Mouse (Mus musculus) hindbrain, embryonic 11.5 days (tissue): ENCODE measurements at regions not wholly inside any gene's neighbourhood (a gene's known extent, or its start where the extent isn't known, plus 50 kb on each side); places are given as distances from the start of the nearest gene placed in this dataset.

Experiments
- ATAC-seq: fragments of 200-750 bp; cut with Nextera tagmentation; 2 replicates; pipeline ENCODE4 v1.8.0; 2017; ENCODE audit warnings: mild to moderate bottlenecking, moderate TSS enrichment, moderate library complexity; ENCODE audit not compliant: low FRiP score
- DNase-seq: peaks from one replicate; pipeline ENCODE4 v3.0.0-alpha.2; 2015; ENCODE audit warnings: low spot score
- H3K27ac ChIP-seq: fragments of 300-500 bp; sonication (generic); 2 replicates; pipeline ENCODE4 v1.5.1; 2014; ENCODE audit warnings: mild to moderate bottlenecking, low read depth, low read length
- H3K27me3 ChIP-seq: fragments of 300-500 bp; sonication (generic); 2 replicates; pipeline ENCODE4 v1.6.1; 2014; ENCODE audit warnings: mild to moderate bottlenecking, low read length, moderate library complexity, mixed read lengths; ENCODE audit not compliant: control insufficient read depth, insufficient read depth
- H3K36me3 ChIP-seq: fragments of 300-500 bp; sonication (generic); 2 replicates; pipeline ENCODE4 v1.6.1; 2014; ENCODE audit warnings: mild to moderate bottlenecking, low read length, moderate library complexity, mixed read lengths; ENCODE audit not compliant: control insufficient read depth, insufficient read depth
- H3K4me1 ChIP-seq: fragments of 300-500 bp; sonication (generic); replicated peaks from 2 replicates; pipeline ENCODE4 v1.6.1; 2014; ENCODE audit warnings: low read length, mixed read lengths; ENCODE audit not compliant: control insufficient read depth, insufficient read depth
- H3K4me2 ChIP-seq: fragments of 300-500 bp; sonication (generic); replicated peaks from 2 replicates; pipeline ENCODE4 v1.6.1; 2014; ENCODE audit warnings: mild to moderate bottlenecking, low read depth, low read length
- H3K4me3 ChIP-seq: fragments of 300-500 bp; sonication (generic); 2 replicates; pipeline ENCODE4 v1.5.1; 2014; ENCODE audit warnings: low read depth, low read length
- H3K9ac ChIP-seq: fragments of 300-500 bp; sonication (generic); 2 replicates; pipeline ENCODE4 v1.6.1; 2014; ENCODE audit warnings: low read depth, low read length
- H3K9me3 ChIP-seq: fragments of 300-500 bp; sonication (generic); 2 replicates; pipeline ENCODE4 v1.6.1; 2016; ENCODE audit warnings: low read length; ENCODE audit not compliant: control insufficient read depth
- WGBS: fragments of 180-500 bp; shearing (Covaris S2); extraction: QIAGEN DNeasy Blood & Tissue Kit; methylation state at CpG from one replicate; pipeline ENCODE4 v1.1.7; 2014; 5-methylcytosine and 5-hydroxymethylcytosine counted together

- no peaks in the 10 kb centered on the region for H3K36me3 ChIP-seq
- no peak overlapping the region for H3K4me2 ChIP-seq
- no peak overlapping the region for H3K9ac ChIP-seq
- no peaks in the 10 kb centered on the region for H3K9me3 ChIP-seq
- H3K4me1 ChIP-seq = no peaks in the 10 kb centered on the region
- no peaks in the 10 kb centered on the region for H3K27me3 ChIP-seq
- no peak overlapping the region for H3K4me3 ChIP-seq
- no peak for ATAC-seq
- H3K27ac ChIP-seq = no peak overlapping the region
- 18% methylated on average over 2 of the region's 2 CpGs for WGBS
- DNase-seq = no peak
These were observed 123.7 kb downstream of the Tfap2c start for GRCm38 (mm10) chr2:172673081-172673480.

DNA sequence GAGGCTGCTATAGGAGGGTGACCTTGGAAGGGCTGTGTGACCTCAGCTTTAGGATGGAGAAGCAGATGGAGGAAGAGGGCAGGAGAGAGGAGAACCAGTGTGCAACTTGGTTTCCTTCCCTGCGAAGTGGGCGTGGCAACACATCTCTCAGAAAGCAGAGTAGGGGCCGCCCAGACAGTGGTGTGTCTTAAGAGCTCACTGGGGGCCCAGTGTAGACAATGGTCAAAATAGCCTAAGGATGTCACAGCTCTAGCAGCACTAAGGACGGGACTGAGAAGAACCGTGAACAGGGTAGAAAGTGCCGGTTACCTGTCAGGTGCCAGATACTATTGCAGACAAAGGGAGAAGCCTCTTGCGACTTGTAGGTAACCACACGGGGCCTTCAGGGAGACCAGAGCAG, 125.2 kb downstream of the Tfap2c start:
- H3K27me3 ChIP-seq = no peaks in the 10 kb centered on the region
- no peak overlapping the region for H3K4me2 ChIP-seq
- no peak overlapping the region for H3K4me3 ChIP-seq
- no peaks in the 10 kb centered on the region for H3K36me3 ChIP-seq
- ATAC-seq = no peak
- H3K9ac ChIP-seq = no peak overlapping the region
- no peak overlapping the region for H3K27ac ChIP-seq
- WGBS = 77% methylated on average over 8 of the region's 8 CpGs
- H3K9me3 ChIP-seq = no peaks in the 10 kb centered on the region
- DNase-seq = no peak
- no peaks in the 10 kb centered on the region for H3K4me1 ChIP-seq

DNA sequence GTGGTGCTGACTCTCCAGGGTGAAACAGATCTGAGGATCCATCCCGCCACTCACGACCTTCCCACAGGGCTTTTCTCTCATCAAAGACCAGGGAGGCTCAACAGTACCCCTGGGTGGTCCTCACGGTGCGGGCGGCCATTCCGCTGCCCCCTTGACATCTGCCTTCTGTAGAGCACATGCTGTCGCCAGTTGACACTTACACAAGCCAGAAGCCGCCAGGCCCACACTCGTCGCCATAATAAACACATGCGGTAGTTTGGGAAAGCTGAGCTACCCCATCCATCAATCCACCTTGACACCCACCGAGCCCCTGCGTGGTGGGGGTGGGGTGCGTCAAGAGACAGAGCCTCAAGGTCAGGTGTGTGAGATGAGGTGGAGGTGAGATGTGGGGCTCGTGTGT, 125.7 kb downstream of the Tfap2c start:
- Histone ChIP-seq H3K27me3 (no peaks in the 10 kb centered on the region), H3K4me3 (no peak overlapping the region), H3K4me2 (no peak overlapping the region), H3K27ac (no peak overlapping the region), H3K9me3 (no peaks in the 10 kb centered on the region), H3K36me3 (no peaks in the 10 kb centered on the region), H3K9ac (no peak overlapping the region), H3K4me1 (no peaks in the 10 kb centered on the region)
- DNase-seq = no peak
- ATAC-seq = no peak
- WGBS = 65% methylated on average over 15 of the region's 15 CpGs

- H3K4me2 ChIP-seq = no peak overlapping the region
- no peak overlapping the region for H3K9ac ChIP-seq
- no peak for DNase-seq
- H3K27me3 ChIP-seq = no peaks in the 10 kb centered on the region
- H3K36me3 ChIP-seq = no peaks in the 10 kb centered on the region
- ATAC-seq = no peak
- H3K4me3 ChIP-seq = no peak overlapping the region
- no peaks in the 10 kb centered on the region for H3K9me3 ChIP-seq
- no peaks in the 10 kb centered on the region; the same call in 1 of the 2 replicates for H3K4me1 ChIP-seq
- no peak overlapping the region for H3K27ac ChIP-seq
- 88% methylated on average over 1 of the region's 1 CpGs for WGBS
These were observed 140.8 kb downstream of the Tfap2c start for GRCm38 (mm10) chr2:172690196-172690595.

DNA sequence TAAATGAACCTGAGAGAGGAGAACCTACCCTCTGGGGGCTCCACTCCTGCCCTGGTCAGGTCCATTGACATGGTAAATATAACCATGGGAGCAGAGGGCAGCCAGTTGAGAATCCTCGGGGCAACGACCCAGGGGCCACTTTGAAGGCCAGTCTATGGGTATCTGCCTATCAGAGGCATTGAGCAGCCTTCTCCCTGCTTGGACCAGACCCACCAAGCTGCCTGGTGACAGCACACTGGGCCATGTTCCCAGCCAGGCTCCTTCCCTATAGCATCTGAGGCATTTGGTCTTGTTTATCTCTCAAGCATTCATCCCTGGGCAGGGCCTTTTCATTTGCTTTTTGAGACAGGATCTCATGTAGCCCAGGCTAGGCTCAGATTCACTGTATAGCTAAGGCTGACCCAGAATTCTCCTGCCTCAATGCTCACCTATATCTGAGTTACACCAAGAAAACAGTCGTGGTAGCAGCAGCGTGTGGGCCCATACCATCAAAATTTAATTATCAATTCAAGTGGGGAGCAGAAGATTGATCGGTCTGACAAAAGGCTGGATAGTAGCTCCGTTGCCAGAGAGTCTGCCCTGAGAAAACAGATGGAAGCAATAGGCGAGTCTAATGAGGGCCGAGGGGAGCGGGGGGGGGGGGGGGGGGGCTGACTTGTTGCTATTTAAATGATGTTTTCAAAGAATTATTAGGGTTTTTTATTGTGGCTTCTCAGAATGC, 141.7 kb downstream of the Tfap2c start:
- Histone ChIP-seq H3K4me1 (no peaks in the 10 kb centered on the region; the same call in 1 of the 2 replicates), H3K27ac (no peak overlapping the region), H3K9me3 (no peaks in the 10 kb centered on the region), H3K36me3 (no peaks in the 10 kb centered on the region), H3K4me2 (no peak overlapping the region), H3K4me3 (no peak overlapping the region), H3K9ac (no peak overlapping the region), H3K27me3 (no peaks in the 10 kb centered on the region)
- WGBS = 40% methylated on average over 9 of the region's 9 CpGs
- DNase-seq (peak; percentile 15), ATAC-seq (peak; percentile 63)

- Histone ChIP-seq H3K27me3 (no peaks in the 10 kb centered on the region; the same call in 1 of the 2 replicates), H3K27ac (no peak overlapping the region), H3K9me3 (no peaks in the 10 kb centered on the region), H3K4me3 (no peak overlapping the region), H3K36me3 (no peaks in the 10 kb centered on the region), H3K4me2 (no peak overlapping the region), H3K9ac (no peak overlapping the region), H3K4me1 (no peaks in the 10 kb centered on the region)
- DNase-seq (no peak), ATAC-seq (no peak)
- 50% methylated on average over 6 of the region's 6 CpGs for WGBS
These were observed 149.6 kb downstream of the Tfap2c start for GRCm38 (mm10) chr2:172698961-172699360.

DNA sequence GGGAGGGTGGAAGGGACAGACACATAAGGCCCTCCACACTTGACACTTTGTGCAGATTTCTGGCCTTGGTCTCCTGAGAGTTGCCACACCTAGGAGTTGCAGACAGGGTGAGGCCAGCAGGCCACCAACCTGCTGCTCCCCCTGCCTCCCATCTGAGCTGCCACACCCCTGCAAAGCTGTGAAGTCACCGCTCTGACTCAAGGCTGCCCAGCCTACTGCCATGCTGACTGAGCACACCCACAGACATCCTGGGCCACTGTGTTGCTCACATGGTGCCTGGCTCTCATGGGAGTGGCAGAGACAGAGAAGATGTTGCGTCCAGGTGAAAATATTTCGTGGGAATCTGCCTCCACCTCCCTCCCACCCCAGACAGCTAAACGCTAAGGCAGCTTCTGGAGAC, 150.3 kb downstream of the Tfap2c start:
- no peak overlapping the region for H3K4me2 ChIP-seq
- H3K9ac ChIP-seq = no peak overlapping the region
- no peaks in the 10 kb centered on the region for H3K9me3 ChIP-seq
- 87% methylated on average over 4 of the region's 4 CpGs for WGBS
- H3K4me1 ChIP-seq = no peaks in the 10 kb centered on the region
- H3K27ac ChIP-seq = no peak overlapping the region
- H3K27me3 ChIP-seq = no peaks in the 10 kb centered on the region; the same call in 1 of the 2 replicates
- DNase-seq (no peak), ATAC-seq (no peak)
- H3K36me3 ChIP-seq = no peaks in the 10 kb centered on the region
- H3K4me3 ChIP-seq = no peak overlapping the region

DNA sequence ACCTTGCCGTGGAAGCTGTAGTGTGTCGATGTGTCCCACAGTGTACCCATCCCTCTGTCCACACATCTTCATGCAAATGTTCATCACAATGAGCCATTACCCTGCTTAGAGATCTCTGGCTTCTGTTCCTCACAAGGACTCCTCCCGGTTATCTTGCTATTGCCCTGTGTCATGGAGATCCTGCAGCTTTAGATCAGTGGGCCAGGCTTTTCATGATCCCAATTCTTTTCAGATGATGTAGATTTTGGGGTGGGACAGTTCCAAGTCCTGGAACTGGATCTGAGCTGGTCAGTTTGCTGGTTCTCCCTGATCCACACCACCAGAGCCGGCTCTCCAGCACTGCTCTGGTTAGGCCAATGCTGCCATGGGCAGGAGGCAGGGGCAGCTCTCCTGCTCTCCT, 161.2 kb downstream of the Tfap2c start:
- no peaks in the 10 kb centered on the region for H3K36me3 ChIP-seq
- H3K27ac ChIP-seq = no peak overlapping the region
- H3K4me1 ChIP-seq = no peaks in the 10 kb centered on the region
- no peaks in the 10 kb centered on the region for H3K9me3 ChIP-seq
- 69% methylated on average over 4 of the region's 4 CpGs for WGBS
- ATAC-seq (no peak), DNase-seq (no peak)
- peaks cover 3% of the 10 kb centered on the region; the same call in 1 of the 2 replicates for H3K27me3 ChIP-seq
- no peak overlapping the region for H3K9ac ChIP-seq
- no peak overlapping the region; the same call in 1 of the 2 replicates for H3K4me2 ChIP-seq
- no peak overlapping the region for H3K4me3 ChIP-seq

DNA sequence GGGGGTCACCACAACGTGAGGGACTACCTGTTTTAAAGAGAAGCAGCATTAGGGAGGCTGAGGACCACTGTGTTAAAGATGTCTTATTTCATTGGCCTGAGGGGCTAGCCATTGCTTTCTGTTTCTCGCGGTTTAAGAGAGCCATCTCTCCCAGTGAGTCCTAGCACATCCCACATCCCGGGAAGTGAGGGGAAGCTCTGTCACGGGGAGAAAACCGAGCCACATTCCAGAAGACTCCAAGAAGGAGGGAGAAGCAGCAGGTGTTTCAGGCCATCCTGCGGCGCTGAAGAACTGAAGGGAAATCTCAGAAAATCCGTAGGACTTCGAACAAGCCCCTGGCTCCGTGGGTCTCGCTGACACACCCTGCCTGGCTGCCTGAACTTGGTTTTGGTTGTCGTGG, 177.3 kb downstream of the Tfap2c start:
- Histone ChIP-seq H3K4me1 (peaks cover 11% of the 10 kb centered on the region; the same call in 1 of the 2 replicates), H3K27me3 (peaks cover 74% of the 10 kb centered on the region), H3K36me3 (no peaks in the 10 kb centered on the region), H3K4me2 (peak overlapping the region; percentile 25; the same call in 1 of the 2 replicates), H3K9me3 (no peaks in the 10 kb centered on the region), H3K9ac (0 out of 2 replicates have a peak overlapping the region, but pooled peaks have one; percentile 15), H3K27ac (no peak overlapping the region), H3K4me3 (no peak overlapping the region)
- WGBS = 3% methylated on average over 13 of the region's 13 CpGs
- peak; percentile 47 for DNase-seq
- no peak for ATAC-seq
